8 mouse cellular contexts compared by ENCODE assay signal in the genomic region with DNA sequence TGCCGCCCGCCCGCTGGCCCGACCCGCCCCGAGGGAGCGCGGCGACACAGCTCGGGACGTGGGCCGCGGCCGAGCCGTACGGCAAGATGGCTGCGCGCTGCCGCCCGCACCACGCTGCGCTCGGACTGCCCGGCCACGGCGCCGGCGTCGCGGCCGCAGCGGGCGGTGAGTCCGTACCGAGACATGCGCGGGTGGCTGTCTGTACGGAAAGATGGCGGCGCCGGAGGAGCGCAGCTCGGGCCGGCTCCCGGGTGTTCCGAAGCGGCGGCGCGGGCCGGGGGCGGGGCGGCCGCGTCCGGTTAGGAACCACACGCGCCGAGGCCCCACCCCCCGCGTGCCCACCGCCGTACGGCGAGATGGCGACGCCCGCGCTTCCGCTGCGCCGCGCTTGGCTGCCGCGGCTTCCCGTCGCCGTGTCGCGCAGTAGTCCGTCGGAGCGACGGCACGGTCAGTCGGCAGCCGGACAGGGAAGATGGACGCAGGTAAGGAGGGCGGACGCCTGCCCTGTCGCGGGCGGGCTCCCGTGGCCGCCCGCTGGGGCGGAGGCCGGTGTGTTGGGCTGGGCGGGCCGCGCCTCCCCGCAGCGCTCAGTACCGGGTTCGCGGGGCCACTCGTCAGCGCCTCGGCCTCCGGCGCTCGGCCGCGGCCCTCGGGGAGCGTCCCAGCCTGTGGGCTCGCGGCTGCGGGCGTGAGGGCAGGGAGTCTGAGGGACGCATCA. TPM values are rescaled to one million over a fixed set of nuclear protein-coding genes. Genes with fewer than 3 reads are reported as not detected.
DNase-seq lines count a peak whose midpoint lies in the region; ATAC-seq and TF ChIP-seq lines count a peak whose summit lies in the region.

Gene Thap4 (minus strand): TSS at position 292 of the 718 bp plus-strand sequence.

- 0% methylated on average over 66 of the region's 121 CpGs for WGBS in hindbrain, embryonic 11.5 days
- under 1% methylated on average over 78 of the region's 121 CpGs for whole genome bisulfite sequencing in lung, postnatal 0 days

- TF ChIP-seq EP300 in lung, postnatal 0 days (IDR thresholded peaks at IDR 0.05): no peak

- H3K27ac ChIP-seq in hindbrain, embryonic 11.5 days (ENCODE audit: low read depth, low read length): peak within 1 kb of the TSS; percentile 90
- H3K27ac ChIP-seq in lung, postnatal 0 days (ENCODE audit: low read length): peak within 1 kb of the TSS; percentile 91

- peak within 1 kb of the TSS; percentile 88 for H3K4me2 ChIP-seq in hindbrain, embryonic 11.5 days (replicated peaks; ENCODE audit: low read depth, low read length)
- peak within 1 kb of the TSS; percentile 85 for H3K4me2 ChIP-seq in lung, postnatal 0 days (replicated peaks; ENCODE audit: low read depth, low read length)

- H3K4me3 ChIP-seq in hindbrain, embryonic 11.5 days (ENCODE audit: low read depth, low read length): peak within 1 kb of the TSS; percentile 94
- H3K4me3 ChIP-seq in lung, postnatal 0 days (ENCODE audit: low read depth, low read length): peak within 1 kb of the TSS; percentile 97

- H3K27me3 ChIP-seq in hindbrain, embryonic 11.5 days (ENCODE audit: control insufficient read depth, insufficient read depth, low read length): no peaks in the 10 kb centered on the region
- no peaks in the 10 kb centered on the region for H3K27me3 ChIP-seq in lung, postnatal 0 days (replicated peaks; ENCODE audit: insufficient read depth, low read length)

- peak; percentile 95 for DNase-seq in Muller cell, postnatal 12 days (ENCODE audit: inconsistent ontology term)
- peak; percentile 95 to 96 for DNase-seq in cerebellum, postnatal 10 days
- DNase-seq in frontal cortex, postnatal 10 days (ENCODE audit: low spot score in 2 of 2): peak; percentile 91 to 92
- DNase-seq in hindbrain, embryonic 11.5 days (ENCODE audit: low spot score): peak; percentile 90
- peak; percentile 86 to 93 for DNase-seq in layer of hippocampus, postnatal 10 days (ENCODE audit: low spot score in 2 of 2)
- peak; percentile 96 for DNase-seq in lung, postnatal 0 days (ENCODE audit: low spot score)
- peak; percentile 74 for DNase-seq in ovary, postnatal 10 days (ENCODE audit: low spot score)
- DNase-seq in thymus, postnatal 0 days (ENCODE audit: low spot score): peak; percentile 89

- H3K36me3 ChIP-seq in hindbrain, embryonic 11.5 days (ENCODE audit: control insufficient read depth, insufficient read depth, low read length): no peaks in the 10 kb centered on the region
- peaks cover 7% of the 10 kb centered on the region; the same call in 1 of the 2 replicates for H3K36me3 ChIP-seq in lung, postnatal 0 days (ENCODE audit: insufficient read depth, low read length)

- no peak for TF ChIP-seq CTCF in lung, postnatal 0 days (IDR thresholded peaks at IDR 0.05)

- no peaks in the 10 kb centered on the region; the same call in 1 of the 2 replicates for H3K4me1 ChIP-seq in hindbrain, embryonic 11.5 days (replicated peaks; ENCODE audit: control insufficient read depth, insufficient read depth, low read length)
- H3K4me1 ChIP-seq in lung, postnatal 0 days (ENCODE audit: insufficient read depth, low read depth, low read length): peaks cover 1% of the 10 kb centered on the region; the same call in 1 of the 2 replicates

- peak within 1 kb of the TSS; percentile 87 for H3K9ac ChIP-seq in hindbrain, embryonic 11.5 days (ENCODE audit: low read depth, low read length)
- H3K9ac ChIP-seq in lung, postnatal 0 days (replicated peaks; ENCODE audit: low read depth): peak within 1 kb of the TSS; percentile 84

- H3K9me3 ChIP-seq in hindbrain, embryonic 11.5 days (ENCODE audit: control insufficient read depth, low read length): no peaks in the 10 kb centered on the region
- no peaks in the 10 kb centered on the region for H3K9me3 ChIP-seq in lung, postnatal 0 days (ENCODE audit: low read length)

- peak; percentile 92 for ATAC-seq in hindbrain, embryonic 11.5 days (ENCODE audit: low FRiP score)
- ATAC-seq in lung, postnatal 0 days: peak; percentile 94

RNA-seq across cellular contexts. Expression of gene Thap4, which starts in this region (rescaled TPM):
- polyA plus RNA-seq in hindbrain, embryonic 11.5 days (2014; fragmentation: Nextera tagmentation; extraction: Ambion mirVana): 34.3 and 43.0 TPM in 2 replicates
- 10 to 100 TPM; 31.5 to 32.8 TPM for total RNA-seq in layer of hippocampus, postnatal 10 days (2021)
- 34.4 and 37.6 TPM in 2 replicates for polyA plus RNA-seq in lung, postnatal 0 days (2015; fragmentation: Nextera tagmentation; extraction: Ambion mirVana)
- 30.6 and 31.6 TPM in 2 replicates for polyA plus RNA-seq in thymus, postnatal 0 days (2015; fragmentation: Nextera tagmentation; extraction: Ambion mirVana)

Comparison
In these comparisons a context has a peak if more than half of its experiments do, and no peak if none do; other contexts are left out.
1. Peak in every context shown above with its lines: DNase-seq, ATAC-seq, H3K4me3 ChIP-seq and H3K27ac ChIP-seq.